Mouse (Mus musculus) layer of hippocampus, adult 9-10 months (tissue): ENCODE measurements around the gene Gm49396.

Source experiments
- DNase-seq: peaks from one replicate; pipeline ENCODE4 v3.0.0; 2022; ENCODE audit warnings: low spot score

Gm49396 gene

DNA sequence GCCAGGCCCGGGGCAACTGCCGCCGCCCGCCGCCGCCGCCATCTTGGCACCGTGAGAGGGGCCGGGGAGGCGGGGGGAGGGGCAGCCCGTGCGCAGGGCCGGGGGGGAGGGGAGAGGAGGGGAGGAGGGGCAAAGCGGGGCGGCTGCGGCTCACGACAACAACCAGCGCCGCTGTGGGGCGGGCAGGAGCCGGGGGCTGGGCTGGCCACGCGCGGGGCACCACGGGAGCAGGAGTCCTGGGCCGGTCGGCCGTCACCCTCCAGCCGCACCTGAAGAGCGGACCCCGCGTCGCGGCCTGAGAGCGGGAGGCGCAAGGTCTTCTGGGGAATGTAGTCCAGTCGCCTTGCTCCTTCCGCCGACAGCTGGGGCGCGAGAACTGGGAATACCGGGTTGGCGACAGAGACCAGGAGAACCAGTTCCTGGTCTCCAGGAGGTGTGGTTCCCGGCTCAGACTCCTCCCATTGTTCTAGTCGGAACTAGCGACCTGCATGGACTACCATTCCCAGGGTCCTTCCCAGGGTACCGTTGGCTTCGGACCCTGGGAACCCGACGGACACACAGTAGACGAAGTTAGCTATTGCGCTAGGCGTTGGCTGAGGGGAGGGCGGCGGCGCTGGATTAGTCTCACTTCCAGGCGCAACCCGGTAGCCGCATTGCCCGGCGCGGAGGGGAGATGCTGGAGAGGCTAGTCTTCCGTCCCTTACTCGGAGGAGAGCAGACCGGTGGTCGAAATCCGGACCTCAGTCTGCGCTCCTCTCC lies 25.7 kb downstream of the Gm49396 start, which contains the start of gene Kmt2b:
TSS of gene Kmt2b (minus strand) at position 51 of the 759 bp plus-strand sequence.
- DNase-seq = peak; percentile 88

DNA sequence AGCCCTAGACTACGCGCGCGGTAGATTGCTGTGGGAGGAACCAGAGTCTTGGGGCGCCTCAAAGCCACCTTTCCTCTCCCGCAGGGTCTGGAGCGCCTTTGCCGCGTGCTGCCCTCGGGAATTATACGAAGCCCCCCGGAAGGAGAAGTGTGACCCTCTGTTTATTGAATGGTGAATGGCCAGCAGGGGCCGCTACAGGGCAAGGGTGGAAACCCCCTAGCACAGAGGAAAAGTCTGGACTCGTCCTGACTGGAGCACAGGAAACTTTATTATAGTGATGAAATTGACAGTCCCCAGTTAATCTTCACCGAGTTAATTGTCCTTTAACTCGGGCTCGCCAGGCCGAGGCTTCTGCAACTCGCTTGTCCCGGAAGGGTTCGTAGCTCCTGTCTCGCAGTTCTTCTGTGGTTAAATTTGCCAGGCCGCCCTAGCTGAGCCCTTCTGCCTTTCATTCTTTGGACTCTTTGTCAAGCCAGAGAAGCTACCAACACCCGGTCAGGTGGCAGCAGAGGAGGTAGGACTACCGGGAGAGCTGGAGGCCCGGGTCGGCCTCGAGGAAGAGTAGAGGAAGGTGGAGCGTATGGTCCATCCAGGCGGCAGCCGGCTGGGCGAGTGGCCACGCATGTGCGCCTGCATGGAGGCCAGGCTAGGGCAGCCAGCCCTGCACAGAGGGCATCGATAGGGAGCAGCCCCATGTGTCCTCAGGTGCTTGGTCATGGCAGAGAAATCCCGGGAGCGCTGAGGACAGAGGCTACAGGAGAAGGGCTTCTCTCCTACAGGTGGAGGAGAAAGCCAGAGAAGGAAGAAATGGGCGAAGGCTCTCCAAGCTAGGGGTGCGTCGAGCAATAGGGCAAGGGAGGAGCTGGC lies 26.5 kb downstream of the Gm49396 start:
- peak; percentile 44 for DNase-seq

DNA sequence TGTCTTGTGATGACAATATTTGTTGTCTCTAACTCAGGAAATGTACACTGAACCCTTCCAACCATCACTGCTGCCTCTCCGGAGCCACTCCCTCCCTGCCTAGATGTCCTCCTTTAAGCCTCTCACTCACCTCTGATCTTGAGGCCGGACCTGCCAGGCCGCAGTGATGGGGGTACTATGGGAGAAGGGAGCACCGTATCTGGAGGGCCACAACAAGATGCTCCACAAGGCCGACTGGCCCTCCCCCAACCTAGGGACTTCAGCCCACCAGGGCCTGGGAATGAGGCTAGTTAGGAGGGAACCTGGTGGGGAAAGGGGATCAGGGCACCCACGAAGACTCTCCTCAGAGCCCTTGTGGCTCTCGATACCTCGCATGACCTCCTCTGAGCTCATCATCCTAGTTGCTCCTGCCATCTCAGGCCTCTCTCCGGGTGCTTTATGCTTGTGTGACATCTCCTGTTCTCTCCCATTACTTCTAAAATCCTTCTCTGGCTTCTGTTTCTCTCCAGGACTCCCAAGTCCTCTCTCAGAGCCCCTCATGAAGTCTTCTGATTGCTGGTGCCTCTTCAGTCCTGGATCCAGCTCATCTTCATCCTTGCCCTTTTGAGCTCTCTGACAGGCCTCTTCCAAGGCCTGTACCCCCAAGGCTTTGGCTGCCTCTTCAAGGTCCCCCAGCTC lies 27.9 kb downstream of the Gm49396 start:
- DNase-seq = no peak

DNA sequence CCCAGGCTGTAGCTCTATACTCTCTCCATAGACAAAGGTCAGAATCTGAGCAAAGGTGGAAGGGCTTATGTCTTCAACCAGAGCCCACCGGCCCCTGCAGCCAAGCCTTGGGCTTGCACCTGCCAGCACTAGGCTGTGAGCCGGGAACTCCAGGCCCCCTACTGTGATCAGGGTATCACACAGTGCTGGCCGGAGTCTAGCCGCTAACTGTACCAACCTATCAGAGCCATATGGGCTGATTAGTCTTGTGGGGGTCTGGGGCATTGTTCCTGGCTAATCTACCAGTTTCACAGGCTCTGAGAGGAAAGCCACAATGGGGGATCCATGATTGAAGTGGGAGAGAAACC lies 28.4 kb downstream of the Gm49396 start:
- no peak for DNase-seq

DNA sequence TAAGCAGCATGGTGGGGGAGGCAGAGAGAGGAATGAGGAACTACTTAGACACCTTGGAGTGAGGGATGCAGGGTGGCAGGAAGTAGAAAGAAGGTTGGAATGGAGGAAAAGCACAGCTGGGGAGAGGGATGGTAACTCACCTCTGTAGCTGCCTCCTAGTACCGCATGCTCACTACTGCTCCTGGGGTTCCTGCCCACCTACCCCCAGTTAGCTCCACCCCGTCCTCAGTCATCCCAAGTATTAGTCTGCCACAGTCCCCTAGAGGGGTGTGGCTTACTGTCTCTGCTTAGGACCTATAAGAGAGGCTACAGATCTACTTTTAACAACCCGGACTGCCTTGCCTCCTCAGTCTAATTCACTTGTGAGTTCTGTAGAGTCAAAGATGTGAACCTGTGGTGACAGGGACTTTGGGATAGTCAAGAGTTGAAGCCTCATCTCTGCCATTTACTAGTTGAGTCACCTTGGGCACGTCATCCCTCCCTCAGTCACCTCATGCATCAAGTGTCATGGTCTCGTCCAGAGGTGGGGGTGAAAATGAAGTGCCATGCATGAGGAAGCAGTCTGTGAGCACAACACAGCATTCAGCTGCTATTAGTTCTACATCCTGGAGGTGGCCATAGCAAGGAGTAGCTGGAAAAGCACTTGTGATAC lies 29.8 kb downstream of the Gm49396 start:
- no peak for DNase-seq

DNA sequence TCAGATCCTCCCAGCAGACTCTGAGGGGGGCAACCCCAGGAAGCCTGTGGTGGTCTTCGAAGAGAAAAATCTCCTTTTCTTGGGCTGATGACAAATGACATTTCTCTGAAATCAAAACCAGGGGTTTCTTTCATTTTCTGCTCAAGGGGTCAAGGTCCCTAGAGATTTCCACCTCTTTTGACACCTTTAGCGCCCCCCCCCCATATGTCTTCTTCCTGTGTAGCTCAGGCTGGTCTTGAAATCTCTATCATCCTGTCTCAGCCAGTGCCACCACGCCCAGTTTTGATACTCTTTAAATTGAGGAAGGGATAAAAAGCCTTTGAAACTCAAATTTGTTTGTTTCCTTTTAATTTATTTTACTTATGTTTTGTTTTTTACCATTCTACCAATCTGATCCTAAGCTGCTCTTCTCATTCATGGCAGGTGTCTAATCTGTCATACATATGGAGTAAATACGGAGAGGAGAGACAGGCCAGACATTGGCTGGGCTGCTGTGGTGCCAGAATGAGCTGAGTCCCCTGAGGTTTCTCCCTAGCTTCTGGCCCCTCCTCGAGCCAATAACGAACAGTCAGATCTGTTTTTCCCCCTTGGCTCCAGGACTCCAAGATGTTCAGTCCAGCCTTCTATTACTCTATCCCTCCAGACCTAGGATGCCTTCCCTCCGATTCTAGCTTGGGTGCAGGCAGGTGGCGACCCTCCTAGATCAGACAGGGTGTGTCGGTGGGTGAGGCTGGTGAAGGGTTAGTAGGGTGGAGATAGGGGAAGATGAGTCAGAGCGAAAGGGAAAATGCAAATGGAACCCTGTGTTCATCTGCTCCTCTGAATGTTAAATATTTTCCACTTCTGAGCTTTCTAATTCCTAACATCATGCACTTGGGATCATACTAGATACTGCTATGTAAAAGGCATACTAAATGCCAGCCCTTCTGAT lies 30.7 kb downstream of the Gm49396 start:
- no peak for DNase-seq

DNA sequence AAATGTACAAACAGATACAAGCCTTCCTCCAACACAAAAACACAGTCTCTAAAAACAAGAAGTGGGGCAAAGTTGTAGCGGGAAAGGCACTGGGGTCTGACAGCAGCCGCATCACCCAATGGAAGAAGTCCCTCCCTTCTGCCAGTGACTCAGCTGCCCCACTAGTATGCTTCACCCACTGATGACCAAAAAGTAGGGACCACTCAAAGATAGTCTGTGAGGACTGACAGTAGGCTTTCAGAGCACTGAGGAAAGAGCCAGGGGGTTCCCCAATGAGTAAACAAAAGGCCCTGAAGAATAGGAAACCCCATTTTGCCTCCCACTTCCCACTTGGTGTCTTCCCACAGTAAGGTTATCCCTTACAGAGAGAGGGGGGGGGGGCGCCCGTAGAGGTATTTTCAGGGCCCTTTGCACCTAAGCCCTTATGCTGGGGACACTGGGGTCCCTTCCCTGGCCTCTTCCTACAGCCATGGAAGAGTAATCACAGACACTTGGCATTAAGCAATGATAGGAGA lies 31.4 kb downstream of the Gm49396 start:
- DNase-seq = no peak

DNA sequence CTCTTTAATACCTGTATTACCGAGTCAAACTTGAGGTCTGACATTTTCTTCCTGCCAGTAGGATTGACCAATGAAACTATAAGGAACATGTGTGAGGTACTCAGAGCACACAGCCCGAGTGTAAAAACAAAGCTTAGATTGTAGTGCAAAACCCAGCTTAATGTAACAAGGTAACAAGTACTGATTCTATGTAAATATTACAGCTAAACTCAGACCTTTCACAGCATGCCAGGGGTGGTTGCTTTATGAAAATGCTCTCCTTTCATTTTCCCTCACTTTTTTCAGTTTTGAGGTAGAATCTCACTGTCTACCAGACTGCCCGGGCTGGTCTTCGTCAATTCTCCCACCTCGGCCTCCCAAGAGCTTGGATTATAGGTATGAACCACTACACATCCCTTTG lies 32.9 kb downstream of the Gm49396 start:
- DNase-seq = no peak

DNA sequence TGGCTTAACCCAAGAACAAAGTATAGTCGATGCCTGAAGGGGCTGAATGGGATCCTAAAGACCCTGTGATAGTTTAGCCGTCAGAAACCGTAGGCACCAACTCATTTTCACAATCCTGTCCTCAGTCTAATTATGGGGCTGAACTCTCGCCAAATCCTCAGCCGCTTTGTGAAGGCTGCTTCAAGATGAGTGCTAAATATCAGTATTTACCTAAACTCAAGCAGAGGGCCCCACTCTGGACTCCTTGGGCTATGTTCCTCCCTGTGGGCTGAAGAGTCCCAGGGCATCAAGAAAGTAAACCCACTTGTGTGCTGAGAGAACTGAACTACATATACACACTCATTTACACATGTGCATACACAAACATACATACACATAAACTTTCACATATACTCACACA lies 33.7 kb downstream of the Gm49396 start:
- no peak for DNase-seq

DNA sequence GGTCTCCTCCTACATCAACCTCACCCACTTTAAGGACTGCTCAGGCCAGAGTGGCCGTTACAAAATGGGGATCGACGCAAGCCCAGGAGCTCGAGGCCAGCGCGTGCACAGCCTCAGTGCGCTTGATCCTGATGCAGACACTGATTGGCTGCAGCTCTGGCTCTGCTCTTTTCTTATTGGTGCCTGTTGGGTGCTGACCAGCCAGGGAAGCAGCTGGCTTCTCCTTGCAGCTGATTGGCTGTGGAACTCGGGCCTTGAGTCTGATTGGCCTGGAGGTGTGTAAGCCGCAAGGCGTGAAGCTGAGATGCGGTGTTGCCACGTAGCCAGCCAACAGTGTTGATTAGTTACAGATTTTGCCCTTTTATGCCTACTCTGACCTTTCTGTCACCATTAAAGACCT lies 35.6 kb downstream of the Gm49396 start, which contains the start of gene Zbtb32:
TSS of gene Zbtb32 (minus strand) at position 124 of the 400 bp plus-strand sequence.
- no peak for DNase-seq

DNA sequence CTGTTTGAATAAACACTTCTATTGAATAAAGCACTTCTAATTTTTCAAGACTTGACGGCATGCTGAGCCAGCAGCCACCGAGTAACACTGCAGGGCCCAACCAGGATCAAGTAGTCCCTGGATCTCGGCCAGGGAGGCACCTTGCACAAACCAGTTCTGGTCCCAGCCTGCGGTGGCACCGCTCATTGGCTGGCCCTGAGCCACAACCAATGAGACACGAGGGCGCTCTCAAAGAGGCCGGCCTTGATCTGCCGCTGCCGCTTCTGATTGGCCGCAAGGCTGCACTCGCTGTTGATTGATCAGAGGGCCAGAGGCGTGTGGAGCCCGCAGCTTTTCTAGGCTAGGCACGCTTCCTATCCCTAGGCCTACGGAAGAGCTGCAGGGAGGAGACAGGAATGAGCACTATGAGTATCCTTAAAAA lies 36.8 kb downstream of the Gm49396 start:
- peak; percentile 78 for DNase-seq

DNA sequence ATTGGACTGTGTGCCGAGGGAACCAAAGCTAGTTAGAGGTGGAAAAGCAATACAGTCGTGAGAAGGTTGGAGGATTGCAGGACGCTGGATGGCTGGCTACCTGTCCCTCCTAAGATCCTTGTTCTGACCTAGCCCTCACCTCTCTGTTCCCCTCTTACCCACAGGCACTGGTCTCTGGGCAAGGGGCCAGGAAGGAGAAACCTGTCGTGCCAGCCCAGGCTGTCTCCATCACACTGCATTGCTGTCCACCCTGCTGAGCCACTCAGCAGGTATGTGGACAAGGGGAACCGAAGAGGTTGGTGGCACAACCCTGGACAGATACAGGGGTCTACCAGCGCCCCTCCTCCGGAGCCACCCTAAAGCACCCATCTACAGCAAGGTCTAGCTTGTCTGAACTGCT lies 37.5 kb downstream of the Gm49396 start:
- DNase-seq = no peak

DNA sequence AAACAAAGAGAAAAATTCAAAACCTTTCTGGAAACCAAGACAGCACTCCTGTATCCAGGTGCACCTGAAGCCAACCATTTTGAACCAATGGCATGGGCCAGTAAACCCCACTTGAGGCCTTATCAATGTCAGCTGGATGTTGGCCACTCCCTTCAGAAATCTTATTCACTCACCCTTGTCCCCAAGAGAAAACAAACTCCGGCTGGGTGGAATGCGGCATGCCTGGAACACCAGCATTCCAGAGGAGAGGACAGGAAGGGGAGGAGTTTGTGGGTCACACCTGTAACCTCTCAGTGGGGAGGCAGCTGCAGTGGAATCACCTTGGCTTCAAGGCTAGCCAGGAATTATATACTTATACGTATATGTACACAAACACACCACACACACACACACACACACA lies 39.4 kb downstream of the Gm49396 start:
- no peak for DNase-seq

DNA sequence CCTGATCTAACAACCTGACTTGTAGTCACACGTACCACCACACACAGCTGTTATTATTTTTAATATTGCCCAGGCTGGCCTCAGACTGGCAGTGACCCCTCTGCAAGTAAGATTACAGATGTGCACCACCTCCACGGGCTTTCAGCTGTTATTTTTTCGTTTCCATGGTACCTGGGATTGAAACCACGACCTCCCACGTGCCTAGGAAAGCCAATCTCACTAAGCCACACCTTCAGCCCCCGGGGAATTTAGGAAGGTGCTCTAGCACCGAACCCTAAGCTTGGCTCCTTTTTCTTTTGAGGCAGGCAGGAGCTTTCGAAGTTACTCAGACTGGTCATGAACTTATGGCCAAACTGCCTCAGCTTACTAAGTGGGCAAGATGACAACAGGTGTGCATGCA lies 41.3 kb downstream of the Gm49396 start:
- no peak for DNase-seq

DNA sequence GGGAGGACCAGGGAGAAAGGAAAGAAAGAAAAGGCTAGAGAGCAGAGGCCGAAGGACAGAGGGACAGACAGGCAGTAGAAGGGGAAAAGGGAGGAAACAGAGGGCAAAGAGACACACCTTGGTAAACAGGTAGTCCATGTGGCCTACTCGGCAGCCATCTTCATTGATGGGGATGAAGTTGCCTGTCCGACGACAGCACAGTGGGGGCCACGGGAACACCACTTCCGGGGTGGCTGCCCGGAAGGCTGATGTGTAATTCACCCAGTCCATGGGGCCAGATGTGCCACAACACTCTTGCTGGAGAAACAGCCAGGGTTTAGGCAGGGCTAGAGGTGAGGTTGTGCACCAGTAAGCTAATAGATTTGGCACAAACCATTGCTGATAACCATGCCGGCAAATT lies 41.8 kb downstream of the Gm49396 start:
- no peak for DNase-seq

DNA sequence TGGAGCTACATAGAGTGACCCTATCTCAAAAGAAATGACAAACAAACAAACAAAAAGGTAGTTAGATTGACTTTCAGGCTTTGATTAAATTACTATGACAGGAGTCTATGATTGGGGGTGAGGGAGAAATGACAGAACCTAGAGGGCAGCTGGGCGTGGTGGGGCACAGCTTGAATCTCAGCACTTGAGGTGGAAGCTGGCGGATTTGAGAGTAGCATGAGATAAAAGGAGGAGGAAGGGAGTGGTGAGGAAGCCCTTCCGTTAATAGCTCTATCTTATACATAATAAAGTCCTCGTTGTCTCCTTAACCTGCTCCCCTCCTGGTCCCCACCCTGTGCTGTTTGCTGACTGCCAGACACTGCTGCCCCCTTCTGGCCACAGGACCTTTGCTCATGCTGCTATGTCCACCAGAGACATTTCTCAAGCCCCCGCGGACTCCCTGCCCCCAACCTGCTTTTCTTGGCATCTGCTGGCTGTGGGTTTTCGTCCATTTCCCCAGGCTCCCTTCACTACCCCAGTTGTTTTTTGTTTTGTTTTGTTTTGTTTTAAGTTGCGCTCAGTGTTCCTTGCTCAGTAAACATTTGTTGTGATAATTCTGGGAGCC lies 44.7 kb downstream of the Gm49396 start:
- no peak for DNase-seq

DNA sequence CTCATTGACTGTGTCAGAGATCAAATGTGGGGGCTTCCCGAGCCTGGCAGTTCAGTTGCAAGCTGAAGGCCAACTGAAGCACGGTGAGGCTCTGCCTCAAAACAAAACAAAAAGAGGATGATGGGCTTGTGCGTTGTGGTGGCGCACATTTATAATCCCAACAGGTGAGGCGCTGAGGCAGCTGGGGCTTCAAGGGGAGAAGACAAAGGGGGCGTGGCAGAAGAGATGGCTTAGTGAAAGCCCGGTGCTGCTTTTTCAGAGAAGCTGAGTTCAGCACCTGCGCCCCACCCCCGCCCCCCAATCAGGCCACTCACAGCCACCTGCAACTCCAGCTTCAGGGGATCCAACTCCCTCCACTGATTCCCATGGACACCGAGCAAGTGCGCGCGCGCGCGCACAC lies 45.3 kb downstream of the Gm49396 start:
- DNase-seq = no peak

DNA sequence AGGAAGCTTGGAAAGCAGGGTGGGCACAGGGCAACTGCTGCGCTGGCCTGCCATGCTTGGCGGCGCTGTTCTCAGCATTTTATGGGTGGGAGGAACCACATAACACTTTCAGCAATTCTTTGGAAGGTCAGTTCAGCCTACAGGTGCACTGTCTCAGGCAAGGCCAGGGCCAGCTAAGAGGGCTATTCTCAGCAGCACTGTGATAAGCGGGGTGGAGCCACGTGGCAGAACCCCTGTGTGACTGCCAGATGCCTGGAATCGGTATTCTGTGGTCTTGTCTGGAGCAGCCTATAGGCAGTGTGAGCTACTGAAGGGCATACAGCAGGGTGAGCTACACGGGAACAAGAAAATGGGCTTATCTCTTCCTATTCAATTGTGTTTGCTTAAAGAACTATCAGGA lies 46.9 kb downstream of the Gm49396 start:
- no peak for DNase-seq

DNA sequence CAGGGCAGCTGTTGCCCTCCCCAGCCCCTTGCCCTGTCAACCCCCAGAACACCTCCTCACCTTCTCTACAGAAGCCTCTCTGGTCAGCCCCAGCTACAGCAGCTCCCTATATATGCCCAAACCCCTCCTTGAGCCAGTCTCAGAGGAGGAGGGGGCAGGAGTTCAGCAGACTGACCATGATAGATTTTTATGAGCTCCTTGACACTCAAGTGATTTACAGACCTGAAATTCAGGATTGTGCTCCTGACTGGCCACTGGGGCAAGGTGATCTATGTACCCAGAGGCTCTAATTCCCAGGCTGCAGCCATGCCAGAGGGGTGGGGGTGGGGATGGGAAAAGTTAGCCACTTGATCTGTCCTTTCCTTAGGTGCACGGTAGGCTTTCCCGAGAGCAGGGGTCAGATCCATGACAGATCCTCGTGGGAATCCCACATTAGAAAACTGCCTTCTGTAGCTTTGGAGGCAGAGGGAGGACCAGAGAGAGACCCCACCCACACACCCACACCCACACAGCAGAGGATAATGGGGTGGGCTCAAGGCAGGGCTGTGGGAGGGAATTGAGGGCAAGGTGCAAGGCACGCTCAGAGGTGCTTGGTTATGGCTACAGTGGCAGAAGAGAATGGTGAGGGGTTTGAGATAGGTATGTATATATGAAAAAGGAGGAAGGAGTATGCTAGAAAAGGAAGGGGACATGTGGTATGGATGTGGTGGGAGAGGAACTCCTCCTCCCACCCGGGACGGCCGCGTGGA lies 49.7 kb downstream of the Gm49396 start, which contains the start of gene Upk1a:
TSS of gene Upk1a (minus strand) at position 194 of the 749 bp plus-strand sequence.
- no peak for DNase-seq
